Mouse (Mus musculus) layer of hippocampus, postnatal 36 days (tissue): ENCODE results near the gene Ddx21. TPM values are rescaled to one million over a fixed set of nuclear protein-coding genes. Genes with fewer than 3 reads are reported as not detected.
"Not testable (repeated sequence)": the region's sequence is repeated elsewhere in the genome, so short reads cannot be mapped to it uniquely, and the experiment has no call there.

ENCODE experiments used
- DNase-seq, 2 experiments: peaks; one replicate each; pipeline ENCODE4 v3.0.0; 2022
- total RNA-seq, 2 experiments: library from RNA; stranded (reverse); gene quantifications; 2 replicates each; pipeline ENCODE4 v1.2.3; 2021

Gene Ddx21
- 10 to 100 TPM; 21.1 to 22.5 TPM for total RNA-seq

DNA sequence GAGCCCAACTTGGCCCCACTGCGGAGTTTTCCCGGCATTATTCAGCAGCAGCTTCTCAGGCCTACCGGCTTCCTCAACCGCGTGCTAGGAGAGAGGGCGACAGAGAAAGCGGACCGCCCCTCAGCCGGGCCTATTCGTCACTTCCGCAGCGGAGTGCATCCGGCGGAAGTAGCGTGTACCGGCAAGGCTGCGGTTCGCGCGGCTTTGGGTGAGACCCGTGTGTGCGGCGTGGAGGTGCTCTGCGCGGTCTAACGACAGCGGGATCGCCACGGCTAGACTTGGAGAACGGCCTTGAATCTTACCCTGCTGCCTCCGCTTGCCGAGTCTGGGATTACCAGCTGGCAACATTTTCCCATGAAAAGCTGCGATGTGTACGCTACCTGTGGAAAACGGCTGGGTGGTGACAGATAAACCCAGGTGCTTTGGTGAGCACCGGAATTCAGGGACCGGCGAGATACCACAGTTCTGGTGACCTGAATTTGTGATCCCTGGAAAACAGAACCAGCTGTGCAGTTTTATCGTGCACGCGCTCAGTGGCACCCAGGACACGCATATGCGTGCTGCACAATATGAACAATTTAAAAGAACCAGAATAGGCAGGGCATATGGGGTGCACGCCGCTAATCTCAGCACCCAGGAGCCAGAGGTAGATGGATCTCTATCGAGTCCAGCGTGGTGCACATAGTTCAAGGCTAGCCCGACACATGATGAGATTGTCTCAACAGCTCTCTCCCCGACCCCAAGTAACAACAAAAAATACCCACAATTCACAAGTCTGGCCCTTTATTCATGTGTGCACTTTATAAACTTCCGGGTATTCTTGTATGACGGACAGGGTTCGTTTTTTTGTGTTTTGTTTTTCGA lies at the start of gene Ddx21:
Gene Ddx21, minus strand, starts transcription at position 105 of the 864 bp plus-strand sequence.
- peak; percentile 88 to 89 for DNase-seq

DNA sequence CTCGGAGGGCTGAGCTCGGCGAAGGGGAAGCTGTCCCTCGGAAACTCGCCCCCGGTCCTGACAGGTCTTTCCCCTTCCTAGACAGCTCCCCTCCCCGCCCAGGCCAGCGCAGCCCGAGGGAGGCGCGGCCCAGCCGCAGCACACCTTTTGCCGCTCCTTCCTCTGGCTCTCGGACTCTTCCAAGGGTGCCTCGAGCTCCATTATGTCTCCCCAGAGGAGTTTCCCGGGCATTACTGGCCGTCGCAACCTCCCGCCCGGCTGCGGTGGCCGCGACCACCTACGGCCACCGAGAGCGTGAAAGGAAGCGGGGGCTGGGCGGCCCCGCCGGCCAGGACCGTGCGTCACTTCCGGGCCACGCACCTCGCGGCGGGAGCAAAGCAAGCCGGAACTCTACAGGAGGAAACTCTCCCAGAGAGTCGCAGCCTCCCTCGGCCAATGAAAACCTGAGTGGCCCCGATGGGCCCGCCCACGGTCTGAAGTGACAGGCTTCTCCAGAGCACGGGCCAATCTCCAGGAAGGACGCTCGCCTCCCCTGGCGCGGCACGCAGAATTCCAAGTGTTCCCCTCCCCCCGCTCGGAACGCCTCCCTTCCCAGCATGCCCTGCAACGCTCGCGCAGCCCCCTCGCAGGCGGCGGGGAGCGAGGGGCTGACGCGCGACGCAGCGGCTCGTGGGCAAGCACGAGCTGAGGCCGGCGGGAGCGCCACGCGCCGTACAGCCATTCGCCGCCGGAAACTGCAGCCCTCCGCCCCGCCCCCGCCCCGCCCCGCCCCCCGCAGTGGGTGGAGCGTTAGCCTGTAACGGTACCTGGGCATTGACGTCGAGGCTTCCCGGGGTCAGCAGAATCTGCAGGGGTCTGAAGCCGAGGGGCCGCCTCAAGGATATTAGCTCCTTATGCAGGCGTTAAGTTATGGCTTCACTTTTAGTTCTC lies 49.1 kb upstream of the Ddx21 start, which contains the start of gene Ddx50:
Gene Ddx50, minus strand, starts transcription at position 338 of the 930 bp plus-strand sequence.
- peak; percentile 100 for DNase-seq

- no peak for DNase-seq
Observed at GRCm38 (mm10) chr10:62650358-62650782, 48.3 kb upstream of the Ddx21 start.

- DNase-seq: no peak
Observed at GRCm38 (mm10) chr10:62604161-62604560, 2.1 kb upstream of the Ddx21 start.

DNA sequence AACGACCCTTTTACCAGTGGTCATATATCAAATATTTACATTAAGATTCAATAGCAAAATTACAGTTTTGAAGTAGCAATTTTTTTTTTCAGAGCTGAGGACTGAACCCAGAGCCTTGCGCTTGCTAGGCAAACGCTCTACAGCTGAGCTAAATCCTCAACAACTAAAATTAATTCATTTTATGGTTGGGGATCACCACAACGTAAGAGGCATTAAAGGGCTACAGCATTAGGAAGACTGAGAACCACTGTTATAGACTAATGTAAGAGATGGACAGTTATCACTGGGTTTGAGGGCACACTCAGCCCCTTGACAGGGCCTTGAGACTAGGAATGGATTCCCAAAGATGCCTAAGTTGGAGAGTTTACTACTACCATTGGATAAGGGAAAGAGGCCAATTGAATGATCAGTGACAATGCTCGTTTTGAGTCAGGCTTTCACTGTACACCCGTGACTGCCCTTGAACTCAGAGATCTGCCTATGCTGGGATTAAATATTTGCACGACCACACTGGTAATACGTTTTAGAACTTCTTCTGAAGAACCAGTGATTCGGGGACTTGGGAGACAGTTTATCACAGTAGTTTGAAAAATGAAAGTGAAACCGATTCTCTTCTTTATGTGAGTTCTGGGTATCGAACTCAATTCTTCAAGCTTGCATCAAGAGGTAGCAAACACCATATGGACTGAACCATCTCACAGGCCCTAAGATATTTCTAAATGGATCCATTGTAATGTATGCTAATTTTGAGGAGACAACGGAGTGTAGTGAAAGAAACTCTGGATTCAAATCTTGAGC lies 1.4 kb upstream of the Ddx21 start:
- no peak for DNase-seq

- no peak for DNase-seq
Observed at GRCm38 (mm10) chr10:62601833-62602176, 276 bp downstream of the Ddx21 start.

DNA sequence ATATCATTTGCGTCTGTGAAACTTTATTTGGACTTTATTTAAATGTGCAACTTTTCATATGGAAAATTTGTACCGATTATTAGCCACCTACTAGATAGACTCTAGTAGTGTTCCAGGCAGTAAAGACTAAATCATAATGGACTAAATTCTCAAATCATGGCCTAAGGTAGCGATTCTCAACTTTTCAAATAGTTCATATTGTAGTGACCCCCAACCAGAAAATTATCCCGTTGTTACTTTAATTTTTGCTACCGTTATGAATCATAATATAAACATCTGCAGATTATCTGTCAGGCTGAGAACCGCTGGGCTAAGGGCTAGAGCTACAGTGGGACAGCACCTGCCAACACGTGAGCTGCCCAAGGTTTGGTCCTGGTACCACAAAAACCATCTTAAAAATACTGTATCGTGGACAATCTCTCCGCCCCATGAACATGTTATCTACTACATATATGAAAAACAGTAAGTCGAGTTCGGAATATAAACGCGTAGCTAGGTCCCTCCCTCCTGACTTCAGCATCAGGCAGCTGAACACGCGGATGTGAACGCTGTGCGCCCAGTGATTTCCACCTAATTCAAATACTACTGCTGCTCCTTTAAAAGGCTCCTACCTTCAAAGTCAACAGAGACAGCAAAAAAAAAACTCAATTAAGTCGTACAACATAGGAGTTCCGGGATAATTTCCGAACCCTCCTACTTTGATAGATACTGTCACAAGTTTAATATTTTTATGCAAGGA lies 859 bp downstream of the Ddx21 start:
- DNase-seq: no peak

- DNase-seq: no peak
Observed at GRCm38 (mm10) chr10:62600056-62600455, 2.0 kb downstream of the Ddx21 start.

DNA sequence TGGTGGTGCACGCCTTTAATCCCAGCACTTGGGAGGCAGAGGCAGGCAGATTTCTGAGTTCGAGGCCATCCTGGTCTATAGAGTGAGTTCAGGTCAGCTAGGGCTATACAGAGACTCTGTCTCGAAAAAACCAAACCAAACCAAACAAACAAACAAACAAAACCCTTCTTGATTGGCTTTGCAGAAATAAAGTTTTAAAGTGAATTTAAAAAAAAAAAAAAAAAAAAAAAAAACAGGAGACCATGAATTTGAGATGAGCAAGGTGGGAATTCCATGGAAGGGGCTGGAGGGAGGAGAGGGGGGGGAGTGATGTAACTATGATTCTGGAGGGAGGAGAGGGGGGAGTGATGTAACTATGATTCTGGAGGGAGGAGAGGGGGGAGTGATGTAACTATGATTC lies 2.8 kb downstream of the Ddx21 start:
- not testable (repeated sequence) for DNase-seq

- no peak for DNase-seq
Observed at GRCm38 (mm10) chr10:62592496-62592895, 9.6 kb downstream of the Ddx21 start.

- DNase-seq: peak; percentile 75 to 85
Observed at GRCm38 (mm10) chr10:62590200-62590599, 11.9 kb downstream of the Ddx21 start.

- no peak for DNase-seq
Observed at GRCm38 (mm10) chr10:62588616-62589015, 13.5 kb downstream of the Ddx21 start.

DNA sequence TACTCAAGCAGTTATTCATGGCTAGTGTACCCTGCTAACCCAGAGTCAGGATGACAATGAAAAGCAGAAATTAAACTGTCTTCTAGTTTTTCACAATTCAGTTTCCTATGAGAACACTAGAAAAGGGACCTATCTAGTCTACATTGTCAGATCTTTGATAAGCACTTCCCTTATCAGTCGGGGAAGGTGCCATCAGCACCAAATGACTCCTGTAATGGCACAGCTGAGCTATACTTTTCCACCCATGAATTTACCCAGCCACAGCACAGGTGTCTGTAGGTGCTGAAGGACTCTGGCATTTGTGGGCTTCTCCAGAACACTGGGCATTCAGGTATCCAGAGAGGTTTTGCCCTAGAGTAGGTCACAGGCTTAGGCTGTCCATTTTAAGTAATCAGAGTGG lies 18.8 kb downstream of the Ddx21 start:
- DNase-seq: no peak

DNA sequence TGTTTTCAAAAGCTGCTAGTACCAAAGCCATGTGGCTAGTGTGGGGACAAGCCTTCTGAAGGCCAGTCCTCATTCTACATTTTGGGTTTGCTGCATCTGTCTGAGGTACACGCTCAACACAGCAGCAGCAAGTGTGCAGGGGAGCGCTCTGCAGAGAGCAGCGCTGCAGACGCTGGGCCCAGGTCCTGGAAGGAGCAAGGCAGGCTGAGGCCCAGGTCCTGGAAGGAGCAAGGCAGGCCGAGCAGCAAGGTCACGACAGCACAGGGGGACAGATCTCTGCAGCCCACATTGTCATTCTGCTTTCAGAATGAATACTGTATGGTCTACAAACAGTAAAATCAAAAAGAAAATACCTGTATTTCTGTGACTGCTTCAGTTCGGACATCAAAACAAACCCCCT lies 19.4 kb downstream of the Ddx21 start:
- no peak for DNase-seq

- DNase-seq: no peak
Observed at GRCm38 (mm10) chr10:62582263-62582662, 19.8 kb downstream of the Ddx21 start.

GRCm38 (mm10) chr10:62579129-62579528 lies 23.0 kb downstream of the Ddx21 start:
- DNase-seq: not testable (repeated sequence)

GRCm38 (mm10) chr10:62578338-62579100 lies 23.6 kb downstream of the Ddx21 start, which contains the start of gene Kif1bp:
Gene Kif1bp, minus strand, starts transcription at chr10:62578457.
- peak; percentile 96 to 97 for DNase-seq

DNA sequence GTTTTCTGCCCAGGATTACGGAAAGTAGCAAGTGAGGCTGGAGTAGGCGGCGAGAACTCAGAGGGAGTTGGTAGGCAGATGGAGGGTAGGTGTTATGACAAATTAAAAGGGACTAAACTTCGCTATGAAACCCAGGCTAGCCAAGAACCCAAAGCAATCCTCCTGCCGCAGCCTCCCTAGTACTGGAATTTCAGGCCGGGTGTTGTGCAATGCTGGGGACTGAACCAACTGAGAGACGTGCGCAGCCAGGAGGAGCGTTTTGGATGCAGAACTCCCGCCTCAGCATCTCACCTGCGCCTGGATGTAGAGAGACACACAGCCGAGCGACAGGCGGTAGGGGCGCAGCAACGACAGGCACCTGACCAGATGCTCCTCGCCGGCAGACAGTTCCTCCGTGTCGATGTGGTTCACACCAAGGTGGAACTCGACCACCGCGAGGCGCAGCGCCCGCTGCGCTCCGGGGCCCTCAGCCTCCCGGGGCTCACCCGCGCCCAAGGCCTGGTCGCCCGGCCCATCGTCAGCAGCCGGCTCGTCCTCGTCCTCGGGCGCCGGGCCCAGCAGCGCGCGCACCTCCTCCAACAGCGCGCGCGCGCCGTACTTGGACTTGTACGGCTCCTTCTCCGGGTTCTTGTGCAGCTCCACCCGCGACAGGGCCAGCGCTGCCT lies 24.3 kb downstream of the Ddx21 start:
- no peak for DNase-seq

DNA sequence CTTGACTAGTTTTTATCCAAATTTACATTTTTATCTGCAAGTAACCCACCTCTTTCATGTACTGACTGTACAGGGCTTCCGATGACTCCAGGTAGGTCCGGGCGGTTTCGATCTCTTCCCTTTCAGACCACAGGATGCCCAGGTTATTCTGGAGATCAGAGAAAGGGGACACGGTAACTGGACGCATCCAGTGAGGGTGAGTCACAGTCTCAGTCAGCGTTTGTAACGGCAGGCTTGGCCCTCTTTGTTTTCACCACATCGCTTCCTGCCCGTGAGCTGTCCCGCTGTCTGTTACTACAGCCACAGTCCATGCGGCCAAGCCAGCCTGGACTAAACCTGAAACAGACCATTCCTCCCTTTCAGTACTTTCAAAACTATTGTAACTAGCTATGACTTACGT lies 27.1 kb downstream of the Ddx21 start:
- no peak for DNase-seq
